Mouse (Mus musculus): ENCODE results near the gene Padi1. TPM values are rescaled to one million over a fixed set of nuclear protein-coding genes. Genes with fewer than 3 reads are reported as not detected.

The Padi1 gene
- polyA plus RNA-seq, 1 experiment from 2014 or later: 0.05 TPM

- DNase-seq (ENCODE audit: low read depth, low spot score) (no peak), ATAC-seq (no peak)
- ChIA-PET POLR2A (no interaction called here), CTCF (no interaction called here)
- no peak for TF ChIP-seq CTCF (IDR thresholded peaks at IDR 0.05)
- H3K27me3 ChIP-seq: no peaks in the 10 kb centered on the region
- in situ Hi-C loops (cut with MboI; ENCODE audit: low pct_unique_long_range_greater_than_20kb): no loop called here
Measured at GRCm38 (mm10) chr4:140843670-140844280, 1.8 kb downstream of the Padi1 start.

GRCm38 (mm10) chr4:140842909-140843308 is 2.7 kb downstream of the Padi1 start:
- in situ Hi-C loops (cut with MboI; ENCODE audit: low pct_unique_long_range_greater_than_20kb): no loop called here
- no peak for TF ChIP-seq CTCF (IDR thresholded peaks at IDR 0.05)
- ChIA-PET POLR2A (no interaction called here), CTCF (no interaction called here)
- DNase-seq (ENCODE audit: low read depth, low spot score) (no peak), ATAC-seq (no peak)
- no peaks in the 10 kb centered on the region for H3K27me3 ChIP-seq

GRCm38 (mm10) chr4:140837879-140838278 is 7.7 kb downstream of the Padi1 start:
- no peak for TF ChIP-seq CTCF (IDR thresholded peaks at IDR 0.05)
- ATAC-seq: peak; percentile 54
- ChIA-PET CTCF (no interaction called here), POLR2A (no interaction called here)
- in situ Hi-C loops (cut with MboI; ENCODE audit: low pct_unique_long_range_greater_than_20kb): no loop called here
- no peaks in the 10 kb centered on the region for H3K27me3 ChIP-seq
- peak; percentile 59 for DNase-seq (ENCODE audit: low read depth, low spot score)

- in situ Hi-C loops (cut with MboI; ENCODE audit: low pct_unique_long_range_greater_than_20kb): no loop called here
- H3K27me3 ChIP-seq: no peaks in the 10 kb centered on the region
- ChIA-PET POLR2A (no interaction called here), CTCF (no interaction called here)
- no peak for TF ChIP-seq CTCF (IDR thresholded peaks at IDR 0.05)
- ATAC-seq (peak; percentile 44), DNase-seq (ENCODE audit: low read depth, low spot score) (no peak)
Measured at GRCm38 (mm10) chr4:140836208-140836866, 9.2 kb downstream of the Padi1 start.

GRCm38 (mm10) chr4:140835682-140836081 is 9.9 kb downstream of the Padi1 start:
- no peak for TF ChIP-seq CTCF (IDR thresholded peaks at IDR 0.05)
- CTCF ChIA-PET: no interaction called here
- in situ Hi-C loops (cut with MboI; ENCODE audit: low pct_unique_long_range_greater_than_20kb): no loop called here
- POLR2A ChIA-PET: no interaction called here
- DNase-seq (ENCODE audit: low read depth, low spot score): no peak
- no peaks in the 10 kb centered on the region for H3K27me3 ChIP-seq
- ATAC-seq: no peak

GRCm38 (mm10) chr4:140834327-140834934 is 11.1 kb downstream of the Padi1 start:
- ChIA-PET POLR2A (interaction anchor here (0.5 kb wide), 1 partner anchor 730 kb away, joined by 3 read pairs; no protein-coding TSS in a partner anchor), CTCF (no interaction called here)
- no peaks in the 10 kb centered on the region for H3K27me3 ChIP-seq
- DNase-seq (ENCODE audit: low read depth, low spot score) (no peak), ATAC-seq (no peak)
- in situ Hi-C loops (cut with MboI; ENCODE audit: low pct_unique_long_range_greater_than_20kb): loop anchor here (5.0 kb wide), 1 partner anchor 123 kb away; no protein-coding TSS in a partner anchor
- no peak for TF ChIP-seq CTCF (IDR thresholded peaks at IDR 0.05)

GRCm38 (mm10) chr4:140832821-140833220 is 12.8 kb downstream of the Padi1 start:
- in situ Hi-C loops (cut with MboI; ENCODE audit: low pct_unique_long_range_greater_than_20kb): loop anchor here (5.0 kb wide), 1 partner anchor 124 kb away; no protein-coding TSS in a partner anchor
- TF ChIP-seq CTCF (IDR thresholded peaks at IDR 0.05): no peak
- H3K27me3 ChIP-seq: no peaks in the 10 kb centered on the region
- CTCF ChIA-PET: no interaction called here
- POLR2A ChIA-PET: no interaction called here
- ATAC-seq: no peak
- DNase-seq (ENCODE audit: low read depth, low spot score): no peak

- ChIA-PET CTCF (no interaction called here), POLR2A (interaction anchor here (0.5 kb wide), 1 partner anchor 37 kb away, joined by 3 read pairs; no protein-coding TSS in a partner anchor)
- no peaks in the 10 kb centered on the region for H3K27me3 ChIP-seq
- in situ Hi-C loops (cut with MboI; ENCODE audit: low pct_unique_long_range_greater_than_20kb): loop anchor here (5.0 kb wide), 1 partner anchor 125 kb away; no protein-coding TSS in a partner anchor
- TF ChIP-seq CTCF (IDR thresholded peaks at IDR 0.05): no peak
- ATAC-seq (no peak), DNase-seq (ENCODE audit: low read depth, low spot score) (no peak)
Measured at GRCm38 (mm10) chr4:140831808-140832207, 13.8 kb downstream of the Padi1 start.

- no peak for TF ChIP-seq CTCF (IDR thresholded peaks at IDR 0.05)
- ATAC-seq (no peak), DNase-seq (ENCODE audit: low read depth, low spot score) (no peak)
- ChIA-PET CTCF (no interaction called here), POLR2A (no interaction called here)
- H3K27me3 ChIP-seq: no peaks in the 10 kb centered on the region
- in situ Hi-C loops (cut with MboI; ENCODE audit: low pct_unique_long_range_greater_than_20kb): no loop called here
Measured at GRCm38 (mm10) chr4:140827237-140827636, 18.3 kb downstream of the Padi1 start.

GRCm38 (mm10) chr4:140825942-140826341 is 19.6 kb downstream of the Padi1 start:
- POLR2A ChIA-PET: no interaction called here
- no peak for TF ChIP-seq CTCF (IDR thresholded peaks at IDR 0.05)
- no peak for ATAC-seq
- in situ Hi-C loops (cut with MboI; ENCODE audit: low pct_unique_long_range_greater_than_20kb): no loop called here
- CTCF ChIA-PET: no interaction called here
- H3K27me3 ChIP-seq: no peaks in the 10 kb centered on the region
- DNase-seq (ENCODE audit: low read depth, low spot score): no peak

- ChIA-PET CTCF (interaction anchor here (1.1 kb wide), 1 partner anchor 62 kb away, joined by 3 read pairs; no protein-coding TSS in a partner anchor), POLR2A (no interaction called here)
- no peaks in the 10 kb centered on the region for H3K27me3 ChIP-seq
- DNase-seq (ENCODE audit: low read depth, low spot score) (no peak), ATAC-seq (no peak)
- in situ Hi-C loops (cut with MboI; ENCODE audit: low pct_unique_long_range_greater_than_20kb): no loop called here
- TF ChIP-seq CTCF (IDR thresholded peaks at IDR 0.05): no peak
Measured at GRCm38 (mm10) chr4:140821988-140822387, 23.6 kb downstream of the Padi1 start.

Measured in Patski (cell line).